Mouse (Mus musculus) spleen, adult 2 months (tissue): ENCODE results near the gene Olfr702.

Experiments used
- CTCF ChIP-seq: fragments of 200-500 bp; IDR thresholded peaks from 2 replicates; pipeline ENCODE4 v1.5.1; 2011; ENCODE audit warnings: mild to moderate bottlenecking, inconsistent platforms; ENCODE audit not compliant: insufficient read depth, insufficient read length, insufficient replicate concordance; ENCODE audit errors: extremely low read depth
- POLR2A ChIP-seq: fragments of 200-500 bp; IDR thresholded peaks from 2 replicates; pipeline ENCODE4 v1.6.1; 2011; ENCODE audit warnings: low read depth, low read length, inconsistent platforms

DNA sequence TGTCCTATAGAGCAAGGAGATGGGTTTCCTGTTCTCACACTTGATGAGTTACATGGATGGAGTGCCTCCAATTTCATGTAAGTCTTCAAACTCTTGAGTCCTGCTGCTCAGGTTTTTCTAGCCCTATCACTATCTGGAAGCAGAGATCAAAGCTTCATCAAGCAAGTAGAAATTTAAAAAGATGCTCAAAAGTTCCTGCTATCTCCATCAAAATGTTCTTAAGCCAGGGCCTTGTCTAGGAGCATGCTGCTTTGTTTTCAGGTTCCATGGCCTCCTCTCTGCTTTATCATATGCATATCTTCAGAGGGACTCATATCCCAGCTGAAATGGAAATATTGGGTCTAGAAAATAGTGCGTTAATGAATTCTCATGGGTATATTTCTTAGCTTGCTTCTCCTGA, 25.0 kb downstream of the Olfr702 start, which contains the start of gene Olfr700:
- TF ChIP-seq POLR2A = no peak
- TF ChIP-seq CTCF = no peak
